Mouse (Mus musculus) yolk sac, embryonic 10.5 days (tissue): Measurements from ENCODE around the gene Tns1.
"Not testable (repeated sequence)": the region's sequence is repeated elsewhere in the genome, so short reads cannot be mapped to it uniquely, and the experiment has no call there.

Experiments
- DNase-seq: peaks from one replicate; pipeline ENCODE4 v3.0.0-alpha.2; 2017; ENCODE audit warnings: low spot score

Gene Tns1

GRCm38 (mm10) chr1:73909191-73909983, 214.9 kb downstream of the Tns1 start:
- no peak for DNase-seq

- DNase-seq, result no peak
These were observed 215.9 kb downstream of the Tns1 start for GRCm38 (mm10) chr1:73908081-73908960.

GRCm38 (mm10) chr1:73907166-73907565, 217.1 kb downstream of the Tns1 start:
- DNase-seq, result no peak

- no peak for DNase-seq
These were observed 217.9 kb downstream of the Tns1 start for GRCm38 (mm10) chr1:73906376-73906775.

GRCm38 (mm10) chr1:73905811-73906190, 218.4 kb downstream of the Tns1 start:
- DNase-seq, result no peak

- no peak for DNase-seq
These were observed 219.0 kb downstream of the Tns1 start for GRCm38 (mm10) chr1:73905111-73905810.

GRCm38 (mm10) chr1:73904641-73905040, 219.6 kb downstream of the Tns1 start:
- DNase-seq, result no peak

- DNase-seq, result no peak
These were observed 221.2 kb downstream of the Tns1 start for GRCm38 (mm10) chr1:73903035-73903434.

- DNase-seq, result peak; percentile 71
These were observed 221.9 kb downstream of the Tns1 start for GRCm38 (mm10) chr1:73902171-73902991.

- DNase-seq, result no peak
These were observed 222.8 kb downstream of the Tns1 start for GRCm38 (mm10) chr1:73901496-73901899.

- not testable (repeated sequence) for DNase-seq
These were observed 228.8 kb downstream of the Tns1 start for GRCm38 (mm10) chr1:73895451-73895850.

- no peak for DNase-seq
These were observed 243.5 kb downstream of the Tns1 start for GRCm38 (mm10) chr1:73880731-73881130.

- DNase-seq, result no peak
These were observed 248.5 kb downstream of the Tns1 start for GRCm38 (mm10) chr1:73875676-73876218.

- no peak for DNase-seq
These were observed 259.9 kb downstream of the Tns1 start for GRCm38 (mm10) chr1:73864314-73864713.

- DNase-seq, result no peak
These were observed 261.2 kb downstream of the Tns1 start for GRCm38 (mm10) chr1:73863074-73863431.

GRCm38 (mm10) chr1:73862323-73863073, 261.8 kb downstream of the Tns1 start:
- DNase-seq, result peak; percentile 66

GRCm38 (mm10) chr1:73860421-73860820, 263.8 kb downstream of the Tns1 start:
- DNase-seq, result no peak
